In genomic region chr12:99699379-99700023, GRCm38 (mm10) we compare ENCODE assay signal across 12 mouse cellular contexts.
"Had no signal": no experiment of that assay in that cellular context is flagged by ENCODE, and none has a peak within 500 bp of the region (broad histone marks: within the 10 kb centered on the region; RNA-seq: fewer than 3 reads in every experiment).

No protein-coding gene starts in this region.

- H3K27me3 ChIP-seq: megakaryocyte, embryonic 14.5 days; midbrain, embryonic 13.5 days had no signal

- H3K36me3 ChIP-seq: midbrain, embryonic 13.5 days had no signal

- H3K9ac ChIP-seq: lung, embryonic 14.5 days; midbrain, embryonic 13.5 days had no signal

- ATAC-seq: midbrain, embryonic 13.5 days had no signal

- H3K4me3 ChIP-seq: megakaryocyte, embryonic 14.5 days; midbrain, embryonic 13.5 days had no signal

- H3K27ac ChIP-seq: macrophage; midbrain, embryonic 13.5 days had no signal

- H3K9me3 ChIP-seq: midbrain, embryonic 13.5 days had no signal

- H3K4me2 ChIP-seq: liver, embryonic 11.5 days; lung, embryonic 14.5 days; midbrain, embryonic 13.5 days had no signal

- DNase-seq: kidney, adult 8-10 months; kidney, postnatal 36 days; layer of hippocampus, adult 9-11 months; layer of hippocampus, postnatal 36 days; lung, embryonic 14.5 days; lung, postnatal 10 days; thymus, adult 18-20 months; thymus, postnatal 14 days had no signal
